Mouse (Mus musculus) G1E (cell line): ENCODE results near the gene Rtbdn.

ENCODE experiments used
- CTCF ChIP-seq: IDR thresholded peaks from 2 replicates; pipeline ENCODE4 v1.5.1; 2012; ENCODE audit warnings: low read depth, low read length, inconsistent platforms, mixed read lengths
- TAL1 ChIP-seq: conservative IDR thresholded peaks from 2 replicates; pipeline ENCODE4 v1.6.1; 2012; ENCODE audit warnings: low read depth, low read length, inconsistent platforms, mixed read lengths

DNA sequence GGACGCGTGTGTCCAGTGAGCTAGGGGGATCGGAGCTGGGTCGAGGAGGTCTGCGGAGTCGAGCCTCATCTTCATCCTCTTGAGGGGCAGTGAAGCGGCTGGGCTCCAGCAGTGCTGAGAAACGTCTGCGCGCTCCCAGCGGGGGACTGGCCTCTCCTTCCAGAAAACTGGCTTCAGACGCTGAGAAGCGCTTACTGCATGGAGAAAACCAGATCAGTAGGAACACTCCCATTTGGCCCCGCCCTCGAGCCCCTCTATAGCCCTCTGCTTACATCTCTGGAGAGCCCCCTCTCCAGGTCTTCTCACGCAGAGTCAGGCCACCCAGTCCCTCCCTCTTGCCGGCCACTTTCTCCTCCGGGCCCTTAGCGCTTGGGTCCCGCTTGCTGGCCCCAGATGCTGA, 29.0 kb upstream of the Rtbdn start:
- TF ChIP-seq TAL1 (no peak), CTCF (no peak)
